Mouse (Mus musculus) MEL (cell line): ENCODE data around the gene Rac3. TPM values are rescaled to one million over a fixed set of nuclear protein-coding genes. Genes with fewer than 3 reads are reported as not detected.

Source experiments
- DNase-seq: peaks from one replicate; pipeline ENCODE4 v3.0.0; 2011; ENCODE audit warnings: low read depth, low spot score
- H3K27ac ChIP-seq: 2 replicates; pipeline ENCODE4 v1.5.1; 2012; ENCODE audit warnings: low read depth, mild to moderate bottlenecking, control low read depth, low read length, moderate library complexity; ENCODE audit not compliant: control insufficient read depth
- H3K27me3 ChIP-seq, 2 experiments: fragments of 150-350 bp in 1 of 2; sonication (generic) in 1 of 2; 2 replicates each; pipeline ENCODE4 v1.6.1; 2012; ENCODE audit warnings: low read length in 2 of 2, mild to moderate bottlenecking in 2 of 2, improper control_type of control experiment in 1 of 2, moderate library complexity in 1 of 2; ENCODE audit not compliant: insufficient read depth in 2 of 2, control insufficient read depth in 1 of 2
- H3K36me3 ChIP-seq, 2 experiments: 2 replicates each; pipeline ENCODE4 v1.6.1; 2012 to 2014; ENCODE audit warnings: low read length in 2 of 2, improper control_type of control experiment in 1 of 2, inconsistent platforms in 1 of 2, mild to moderate bottlenecking in 1 of 2; ENCODE audit not compliant: insufficient read depth in 2 of 2, control insufficient read depth in 1 of 2
- H3K4me1 ChIP-seq, 2 experiments: fragments of 150-350 bp in 1 of 2; sonication (generic) in 1 of 2; 2 replicates each; pipeline ENCODE4 v1.6.1; 2012; ENCODE audit warnings: low read length in 2 of 2, improper control_type of control experiment in 1 of 2, mild to moderate bottlenecking in 1 of 2; ENCODE audit not compliant: insufficient read depth in 2 of 2, control insufficient read depth in 1 of 2
- H3K4me3 ChIP-seq, 2 experiments: fragments of 150-350 bp in 1 of 2; sonication (generic) in 1 of 2; 2 replicates each; pipeline ENCODE4 v1.5.1; 2012; ENCODE audit warnings: low read depth in 2 of 2, low read length in 2 of 2, mild to moderate bottlenecking in 2 of 2, moderate library complexity in 2 of 2, control low read depth in 1 of 2, improper control_type of control experiment in 1 of 2; ENCODE audit not compliant: control insufficient read depth in 1 of 2, insufficient read depth in 1 of 2
- H3K79me2 ChIP-seq: 2 replicates; pipeline ENCODE4 v1.6.1; 2012; ENCODE audit warnings: mild to moderate bottlenecking, low read length, moderate library complexity; ENCODE audit not compliant: control insufficient read depth, poor library complexity, insufficient read depth
- H3K9ac ChIP-seq: 2 replicates; pipeline ENCODE4 v1.6.1; 2012; ENCODE audit warnings: low read depth, mild to moderate bottlenecking, control low read depth, low read length, moderate library complexity; ENCODE audit not compliant: control insufficient read depth, poor library complexity, severe bottlenecking
- H3K9me3 ChIP-seq: fragments of 150-350 bp; sonication (generic); replicated peaks from 2 replicates; pipeline ENCODE4 v1.6.1; 2012; ENCODE audit warnings: mild to moderate bottlenecking, low read length, improper control_type of control experiment, moderate library complexity; ENCODE audit not compliant: insufficient read depth
- CHD1 ChIP-seq: IDR thresholded peaks from 2 replicates; pipeline ENCODE4 v1.6.1; 2012; ENCODE audit warnings: low read depth, mild to moderate bottlenecking, inconsistent platforms, low read length, improper control_type of control experiment
- CTCF ChIP-seq, 3 experiments: IDR thresholded peaks in 2 of 3; conservative IDR thresholded peaks in 1 of 3; 2 replicates each; pipeline ENCODE4 v1.5.1; 2011 to 2012; ENCODE audit warnings: low read length in 3 of 3, low read depth in 2 of 3, mild to moderate bottlenecking in 2 of 3, improper control_type of control experiment in 1 of 3, inconsistent platforms in 1 of 3, mixed read lengths in 1 of 3, moderate library complexity in 1 of 3; ENCODE audit not compliant: control insufficient read depth in 1 of 3, insufficient read depth in 1 of 3, poor library complexity in 1 of 3, severe bottlenecking in 1 of 3
- ELF1 ChIP-seq: IDR thresholded peaks from 2 replicates; pipeline ENCODE4 v1.6.1; 2014; ENCODE audit warnings: low read depth, mild to moderate bottlenecking, inconsistent platforms, low read length, improper control_type of control experiment, moderate library complexity
- EP300 ChIP-seq, 2 experiments: IDR thresholded peaks; 2 replicates each; pipeline ENCODE4 v1.6.1; 2011; ENCODE audit warnings: improper control_type of control experiment in 2 of 2, low read length in 2 of 2, low read depth in 1 of 2, mild to moderate bottlenecking in 1 of 2
- ETS1 ChIP-seq: IDR thresholded peaks from 2 replicates; pipeline ENCODE4 v1.6.1; 2012; ENCODE audit warnings: low read depth, mild to moderate bottlenecking, inconsistent platforms, low read length, improper control_type of control experiment, moderate library complexity
- GABPA ChIP-seq: IDR thresholded peaks from 2 replicates; pipeline ENCODE4 v1.6.1; 2012; ENCODE audit warnings: low read depth, mild to moderate bottlenecking, inconsistent platforms, low read length, improper control_type of control experiment, moderate library complexity
- MAFK ChIP-seq: IDR thresholded peaks from 2 replicates; pipeline ENCODE4 v1.6.1; 2011; ENCODE audit warnings: low read depth, mild to moderate bottlenecking, low read length, improper control_type of control experiment, borderline replicate concordance
- MAZ ChIP-seq: IDR thresholded peaks from 2 replicates; pipeline ENCODE4 v1.6.1; 2012; ENCODE audit warnings: low read depth, mild to moderate bottlenecking, inconsistent platforms, low read length, improper control_type of control experiment
- MEF2A ChIP-seq: IDR thresholded peaks from 2 replicates; pipeline ENCODE4 v1.6.1; 2014; ENCODE audit warnings: low read depth, mild to moderate bottlenecking, inconsistent platforms, low read length, improper control_type of control experiment; ENCODE audit not compliant: poor library complexity, insufficient replicate concordance, severe bottlenecking; ENCODE audit errors: extremely low read depth
- NELFE ChIP-seq: IDR thresholded peaks from 2 replicates; pipeline ENCODE4 v1.6.1; 2011; ENCODE audit warnings: low read depth, low read length, improper control_type of control experiment
- POLR2AphosphoS5 ChIP-seq: IDR thresholded peaks from 2 replicates; pipeline ENCODE4 v1.6.1; 2012; ENCODE audit warnings: low read depth, borderline replicate concordance, mild to moderate bottlenecking, inconsistent platforms, low read length, moderate library complexity, mixed read lengths
- SMC3 ChIP-seq: IDR thresholded peaks from 2 replicates; pipeline ENCODE4 v1.6.1; 2011; ENCODE audit warnings: low read depth, low read length, improper control_type of control experiment
- TBP ChIP-seq: IDR thresholded peaks from 2 replicates; pipeline ENCODE4 v1.8.0; 2011; ENCODE audit warnings: low read depth, low read length, improper control_type of control experiment
- USF2 ChIP-seq, 2 experiments: IDR thresholded peaks; 2 replicates each; pipeline ENCODE4 v1.6.1; 2011 to 2012; ENCODE audit warnings: improper control_type of control experiment in 2 of 2, low read length in 2 of 2, borderline replicate concordance in 1 of 2, inconsistent platforms in 1 of 2, low read depth in 1 of 2, mild to moderate bottlenecking in 1 of 2; ENCODE audit not compliant: insufficient read depth in 1 of 2
- ZMIZ1 ChIP-seq: IDR thresholded peaks from 2 replicates; pipeline ENCODE4 v1.6.1; 2012; ENCODE audit warnings: low read depth, mild to moderate bottlenecking, inconsistent platforms, low read length, improper control_type of control experiment, moderate library complexity
- ZNF384 ChIP-seq: IDR thresholded peaks from 2 replicates; pipeline ENCODE4 v1.6.1; 2012; ENCODE audit warnings: low read depth, mild to moderate bottlenecking, inconsistent platforms, low read length, improper control_type of control experiment
- polyA plus RNA-seq, 2 experiments: library from polyadenylated mRNA; stranded (reverse) in 1 of 2; unstranded in 1 of 2; fragments of >175 nt in 1 of 2; fragments of >200 nt in 1 of 2; gene quantifications; 2 replicates each; pipeline versions ENCODE4 v1.2.1 to v1.2.4; 2012; ENCODE audit warnings: low replicate concordance in 2 of 2, low read depth in 1 of 2; ENCODE audit not compliant: insufficient read length in 2 of 2, insufficient read depth in 1 of 2, missing spikeins in 1 of 2
- total RNA-seq: library from RNA; depleted of rRNA; stranded (reverse); fragments of 300-350 nt; gene quantifications from 2 replicates; pipeline ENCODE4 v1.2.3, GENCODE M21; 2012

Gene Rac3
- total and polyA plus RNA-seq, 3 experiments = 12.0 to 13.1 TPM; not detected in 1

- TF ChIP-seq TBP = peak; percentile 78
- TF ChIP-seq ETS1 = peak; percentile 58; the same call in 1 of the 2 replicates
Observed at GRCm38 (mm10) chr11:120672687-120673593, 48.3 kb upstream of the Rac3 start, which contains the start of gene Aspscr1 (continued).

- no peak for DNase-seq
- Histone ChIP-seq H3K9ac (peak overlapping the region; percentile 80), H3K36me3 (peaks cover 0 to 11% of the 10 kb centered on the region in 2 experiments; a peak in 2 of 4 replicates), H3K79me2 (peaks cover 5% of the 10 kb centered on the region; the same call in 1 of the 2 replicates), H3K27ac (peak overlapping the region; percentile 70), H3K4me3 (peak overlapping the region; percentile 68 to 70), H3K9me3 (no peaks in the 10 kb centered on the region), H3K4me1 (peaks cover 0 to 11% of the 10 kb centered on the region in 2 experiments; a peak in 2 of 4 replicates), H3K27me3 (no peaks in the 10 kb centered on the region)
- TF ChIP-seq ETS1 (0 out of 2 replicates have a peak, but pooled peaks have one; percentile 7), NELFE (no peak), ZNF384 (no peak), SMC3 (no peak), GABPA (no peak), POLR2AphosphoS5 (no peak), MAZ (no peak), ZMIZ1 (no peak), MAFK (no peak), CTCF (IDR thresholded peaks at IDR 0.05 in 2 of 3, conservative IDR thresholded peaks at IDR 0.05 in 1 of 3; ENCODE audit: control insufficient read depth in 1 of 3, insufficient read depth in 1 of 3, low read depth in 2 of 3, low read length in 3 of 3, poor library complexity in 1 of 3, severe bottlenecking in 1 of 3) (no peak), CHD1 (0 out of 2 replicates have a peak, but pooled peaks have one; percentile 12), USF2 (IDR thresholded peaks at IDR 0.05; ENCODE audit: borderline replicate concordance in 1 of 2, insufficient read depth in 1 of 2, low read depth in 1 of 2, low read length in 2 of 2) (no peak), TBP (no peak), ELF1 (no peak), MEF2A (no peak), EP300 (IDR thresholded peaks at IDR 0.05; ENCODE audit: low read depth in 1 of 2, low read length in 2 of 2) (no peak)
Observed at GRCm38 (mm10) chr11:120673594-120674122, 47.6 kb upstream of the Rac3 start.
